Mouse (Mus musculus) CH12.LX (cell line): ENCODE results near the gene Cryaa.

ENCODE experiments used
- CTCF ChIP-seq, 2 experiments: IDR thresholded peaks in 1 of 2; conservative IDR thresholded peaks in 1 of 2; 2 replicates each; pipeline ENCODE4 v1.5.1; 2011 to 2012; ENCODE audit warnings: low read depth in 2 of 2, low read length in 2 of 2, improper control_type of control experiment in 1 of 2, inconsistent platforms in 1 of 2, mild to moderate bottlenecking in 1 of 2, moderate library complexity in 1 of 2
- MAX ChIP-seq: IDR thresholded peaks from 2 replicates; pipeline ENCODE4 v1.6.1; 2011; ENCODE audit warnings: low read length, improper control_type of control experiment

DNA sequence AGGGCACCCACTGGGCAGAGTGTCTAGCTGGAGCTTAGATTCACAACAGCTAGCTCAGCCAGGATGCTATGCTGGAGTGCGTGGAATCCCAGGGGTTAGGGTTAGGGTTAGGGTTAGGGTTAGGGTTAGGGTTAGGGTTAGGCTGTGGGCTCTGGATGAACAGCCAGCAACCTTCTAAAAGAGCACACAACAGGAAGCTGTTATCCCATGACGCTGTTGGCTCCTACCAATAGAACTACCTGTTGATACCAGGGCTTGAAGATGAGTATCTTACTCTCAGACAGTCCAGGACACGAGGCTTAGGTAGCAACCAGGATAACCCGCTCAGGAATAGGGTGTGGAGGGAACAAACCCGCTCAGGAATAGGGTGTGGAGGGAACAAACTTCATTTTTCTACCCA lies 15.3 kb downstream of the Cryaa start:
- TF ChIP-seq CTCF (conservative IDR thresholded peaks at IDR 0.05 in 1 of 2, IDR thresholded peaks at IDR 0.05 in 1 of 2; ENCODE audit: low read depth in 2 of 2, low read length in 2 of 2) (no peak), MAX (no peak)
